Mouse (Mus musculus) T-helper 17 cell (primary cell): ENCODE results near the gene Gm11639.
"Not testable (repeated sequence)": the region's sequence is repeated elsewhere in the genome, so short reads cannot be mapped to it uniquely, and the experiment has no call there.

Experiments
- in situ Hi-C, 2 experiments: fragments of 300-600 bp; cut with MboI, MseI; formaldehyde crosslinking; loops; 1 replicate in 1 of 2; 2 replicates in 1 of 2; pipeline ENCODE4 v1.15.1; 2025; ENCODE audit warnings: high pct_unique_total_duplicates in 2 of 2

The Gm11639 gene

GRCm38 (mm10) chr11:105063292-105063691, 377.8 kb downstream of the Gm11639 start, which contains the start of gene Efcab3:
Gene Efcab3, plus strand, starts transcription at chr11:105063592.
- in situ Hi-C loops: no loop called here

GRCm38 (mm10) chr11:105112448-105112847, 426.9 kb downstream of the Gm11639 start:
- in situ Hi-C loops: not testable (repeated sequence)

GRCm38 (mm10) chr11:105117814-105118213, 432.3 kb downstream of the Gm11639 start:
- in situ Hi-C loops: no loop called here

GRCm38 (mm10) chr11:105120551-105121061, 435.1 kb downstream of the Gm11639 start:
- in situ Hi-C loops: loop anchor here in 1 of 2 experiments (10.0 kb wide), 1 partner anchor 806 kb away; no protein-coding TSS in a partner anchor

GRCm38 (mm10) chr11:105121792-105122191, 436.3 kb downstream of the Gm11639 start:
- in situ Hi-C loops: loop anchor here in 1 of 2 experiments (10.0 kb wide), 1 partner anchor 807 kb away; no protein-coding TSS in a partner anchor

- in situ Hi-C loops: loop anchor here in 1 of 2 experiments (10.0 kb wide), 1 partner anchor 809 kb away; no protein-coding TSS in a partner anchor
Measured at GRCm38 (mm10) chr11:105123986-105124385, 438.5 kb downstream of the Gm11639 start.

GRCm38 (mm10) chr11:105125735-105126519, 440.4 kb downstream of the Gm11639 start, which contains the start of gene Mettl2:
Gene Mettl2, plus strand, starts transcription at chr11:105126425.
- in situ Hi-C loops: loop anchor here in 1 of 2 experiments (10.0 kb wide), 1 partner anchor 811 kb away; no protein-coding TSS in a partner anchor

GRCm38 (mm10) chr11:105126520-105127029, 441.1 kb downstream of the Gm11639 start:
- in situ Hi-C loops: loop anchor here in 1 of 2 experiments (10.0 kb wide), 1 partner anchor 812 kb away; no protein-coding TSS in a partner anchor

- in situ Hi-C loops: no loop called here
Measured at GRCm38 (mm10) chr11:105135692-105136091, 450.2 kb downstream of the Gm11639 start.

- in situ Hi-C loops: not testable (repeated sequence)
Measured at GRCm38 (mm10) chr11:105137255-105137654, 451.7 kb downstream of the Gm11639 start.

GRCm38 (mm10) chr11:105140512-105140911, 455.0 kb downstream of the Gm11639 start:
- in situ Hi-C loops: not testable (repeated sequence)

GRCm38 (mm10) chr11:105141115-105141514, 455.6 kb downstream of the Gm11639 start:
- in situ Hi-C loops: no loop called here

- in situ Hi-C loops: no loop called here
Measured at GRCm38 (mm10) chr11:105143564-105143963, 458.1 kb downstream of the Gm11639 start.

GRCm38 (mm10) chr11:105144084-105144483, 458.6 kb downstream of the Gm11639 start:
- in situ Hi-C loops: no loop called here

GRCm38 (mm10) chr11:105144508-105145210, 459.2 kb downstream of the Gm11639 start:
- in situ Hi-C loops: no loop called here

GRCm38 (mm10) chr11:105145211-105145610, 459.7 kb downstream of the Gm11639 start:
- in situ Hi-C loops: no loop called here

- in situ Hi-C loops: no loop called here
Measured at GRCm38 (mm10) chr11:105146593-105146992, 461.1 kb downstream of the Gm11639 start, which contains the start of gene Gm10842. Gene Gm10842, plus strand, starts transcription at chr11:105146893.

GRCm38 (mm10) chr11:105149353-105149752, 463.8 kb downstream of the Gm11639 start:
- in situ Hi-C loops: no loop called here

- in situ Hi-C loops: no loop called here
Measured at GRCm38 (mm10) chr11:105149766-105150165, 464.3 kb downstream of the Gm11639 start.

- in situ Hi-C loops: no loop called here
Measured at GRCm38 (mm10) chr11:105150691-105151090, 465.2 kb downstream of the Gm11639 start.

GRCm38 (mm10) chr11:105151226-105152016, 465.9 kb downstream of the Gm11639 start:
- in situ Hi-C loops: no loop called here
